Comparison of ENCODE assay signal across 10 mouse cellular contexts in genomic region chr17:48110547-48111287, GRCm38 (mm10). TPM values are rescaled to one million over a fixed set of nuclear protein-coding genes. Genes with fewer than 3 reads are reported as not detected.
DNase-seq lines count a peak whose midpoint lies in the region; ATAC-seq and TF ChIP-seq lines count a peak whose summit lies in the region.
"Had no signal": no experiment of that assay in that cellular context is flagged by ENCODE, and none has a peak within 500 bp of the region (broad histone marks: within the 10 kb centered on the region; RNA-seq: fewer than 3 reads in every experiment).

No protein-coding gene starts in this region.

- TF ChIP-seq CTCF in Patski (IDR thresholded peaks at IDR 0.05) = peak; percentile 69

- POLR2A ChIA-PET in Patski (lab: Charles Lee) = no interaction called here

- no peak for ATAC-seq in Patski
- ATAC-seq in granulocyte monocyte progenitor cell, adult 5-6 weeks (replicated peaks; ENCODE audit: poor library complexity, severe bottlenecking) = peak; percentile 76

- in situ Hi-C loops in Patski (cut with MboI; ENCODE audit: low pct_unique_long_range_greater_than_20kb) = loop anchor here (25.0 kb wide), 1 partner anchor 227 kb away; the partner anchor contains the start of gene Trem2

- no peaks in the 10 kb centered on the region for H3K27me3 ChIP-seq in Patski
- H3K27me3 ChIP-seq: midbrain, embryonic 12.5 days had no signal

- CTCF ChIA-PET in Patski (lab: Charles Lee) = interaction anchor here (2.5 kb wide), 1 partner anchor 10 kb away, joined by 7 read pairs; no protein-coding TSS in a partner anchor

- peak; percentile 58 to 69 for DNase-seq in cerebellum, postnatal 10 days
- DNase-seq in cerebellum, adult 11 months = no peak
- peak; percentile 56 to 62 for DNase-seq in layer of hippocampus, postnatal 10 days (ENCODE audit: low spot score in 2 of 2)
- DNase-seq in layer of hippocampus, adult 8-10 months (ENCODE audit: low spot score in 2 of 2) = no peak
- DNase-seq in Patski (ENCODE audit: low read depth, low spot score) = no peak
- DNase-seq in natural killer cell, adult 2 months (ENCODE audit: low spot score in 2 of 2) = peak; percentile 43 to 61
- no peak for DNase-seq in frontal cortex, postnatal 10 days (ENCODE audit: low spot score in 2 of 2)

RNA-seq across cellular contexts. Expression of gene 1700067P10Rik, which starts 21.6 kb away (rescaled TPM):
- not detected for total RNA-seq in layer of hippocampus, postnatal 10 days (2021)
- not detected for total RNA-seq in layer of hippocampus, adult 8-10 months (2022)
- polyA plus RNA-seq in Patski (2021) = not detected
- total RNA-seq in granulocyte monocyte progenitor cell, adult 5-6 weeks (2014; fragmentation: Nextera tagmentation) = not detected in 2 replicates
- total RNA-seq in granulocyte monocyte progenitor cell, adult 5-6 weeks (2017) = not detected in 2 replicates
- polyA plus RNA-seq: heart, embryonic 14.5 days; midbrain, embryonic 12.5 days had no signal

RNA-seq across cellular contexts. Expression of gene 9830107B12Rik, which starts 35.4 kb away (rescaled TPM):
- total RNA-seq in layer of hippocampus, postnatal 10 days (2021) = not detected
- not detected for total RNA-seq in layer of hippocampus, adult 8-10 months (2022)
- not detected for polyA plus RNA-seq in Patski (2021)
- 0.75 TPM in 1 of 2 replicates, not detected in the other for total RNA-seq in granulocyte monocyte progenitor cell, adult 5-6 weeks (2014; fragmentation: Nextera tagmentation)
- total RNA-seq in granulocyte monocyte progenitor cell, adult 5-6 weeks (2017) = 0.88 and 1.3 TPM in 2 replicates
- polyA plus RNA-seq: heart, embryonic 14.5 days had no signal

RNA-seq across cellular contexts. Expression of gene A530064D06Rik, which starts 56.4 kb away (rescaled TPM):
- total RNA-seq in layer of hippocampus, postnatal 10 days (2021) = not detected
- under 1 TPM in 1 of 4 experiments, not detected in 3; 0.58 TPM for total RNA-seq in layer of hippocampus, adult 8-10 months (2022)
- 0.09 TPM for polyA plus RNA-seq in Patski (2021)
- 1.2 TPM in 1 of 2 replicates, not detected in the other for total RNA-seq in granulocyte monocyte progenitor cell, adult 5-6 weeks (2014; fragmentation: Nextera tagmentation)
- total RNA-seq in granulocyte monocyte progenitor cell, adult 5-6 weeks (2017) = 0.30 and 1.2 TPM in 2 replicates
- polyA plus RNA-seq: heart, embryonic 14.5 days; midbrain, embryonic 12.5 days had no signal

Comparison
In these comparisons a context has a peak if more than half of its experiments do, and no peak if none do; other contexts are left out.
1. DNase-seq: peak in cerebellum, postnatal 10 days (2 of 2), layer of hippocampus, postnatal 10 days (2 of 2) and natural killer cell, adult 2 months (2 of 2); none in cerebellum, adult 11 months (single experiment), layer of hippocampus, adult 8-10 months (0 of 2), Patski (single experiment) and frontal cortex, postnatal 10 days (0 of 2).